Mouse (Mus musculus) embryonic facial prominence, embryonic 12.5 days (tissue): ENCODE measurements at regions not wholly inside any gene's neighbourhood (a gene's known extent, or its start where the extent isn't known, plus 50 kb on each side); places are given as distances from the start of the nearest gene placed in this dataset.

Experiments used
- ATAC-seq: fragments of 200-750 bp; cut with Nextera tagmentation; 2 replicates; pipeline ENCODE4 v1.8.0; 2017; ENCODE audit not compliant: insufficient number of reproducible peaks, insufficient read depth, low FRiP score, low TSS enrichment
- H3K27ac ChIP-seq: fragments of 300-500 bp; sonication (generic); 2 replicates; pipeline ENCODE4 v1.5.1; 2016; ENCODE audit warnings: mild to moderate bottlenecking
- H3K27me3 ChIP-seq: fragments of 300-500 bp; sonication (generic); 2 replicates; pipeline ENCODE4 v1.6.1; 2016; ENCODE audit warnings: mild to moderate bottlenecking, moderate library complexity
- H3K36me3 ChIP-seq: fragments of 300-500 bp; sonication (generic); 2 replicates; pipeline ENCODE4 v1.6.1; 2016; ENCODE audit warnings: mild to moderate bottlenecking
- H3K4me1 ChIP-seq: fragments of 300-500 bp; sonication (generic); 2 replicates; pipeline ENCODE4 v1.6.1; 2016
- H3K4me2 ChIP-seq: fragments of 300-500 bp; sonication (generic); replicated peaks from 2 replicates; pipeline ENCODE4 v1.6.1; 2016; ENCODE audit warnings: mild to moderate bottlenecking, moderate library complexity
- H3K4me3 ChIP-seq: fragments of 300-500 bp; sonication (generic); 2 replicates; pipeline ENCODE4 v1.5.1; 2016; ENCODE audit warnings: mild to moderate bottlenecking
- H3K9ac ChIP-seq: fragments of 300-500 bp; sonication (generic); 2 replicates; pipeline ENCODE4 v1.6.1; 2016; ENCODE audit warnings: mild to moderate bottlenecking, moderate library complexity
- H3K9me3 ChIP-seq: fragments of 300-500 bp; sonication (generic); 2 replicates; pipeline ENCODE4 v1.6.1; 2016; ENCODE audit warnings: mild to moderate bottlenecking, moderate library complexity
- WGBS: fragments of 180-500 bp; shearing (Covaris S2); methylation state at CpG from one replicate; pipeline ENCODE4 v1.1.7; 2016; 5-methylcytosine and 5-hydroxymethylcytosine counted together

DNA sequence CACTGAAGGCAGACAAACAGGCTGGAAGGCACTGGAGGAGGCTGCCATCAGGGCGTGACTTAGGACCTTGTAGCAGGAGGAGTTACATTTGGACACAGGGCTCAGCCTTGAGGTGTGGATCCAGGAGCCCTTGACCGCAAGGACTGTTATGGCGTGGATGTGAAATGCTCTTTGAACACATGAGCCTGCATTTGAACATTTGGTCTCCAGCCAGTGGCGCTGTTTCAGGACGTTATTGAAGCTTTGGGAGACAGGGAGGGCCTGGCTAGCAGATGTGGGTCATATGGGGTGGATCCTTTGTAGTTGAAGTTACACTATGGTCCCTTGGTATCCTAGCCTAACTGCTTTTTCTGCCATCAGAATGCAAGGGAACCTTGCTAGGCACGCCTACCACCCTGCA, 87.0 kb upstream of the Twist2 start:
- H3K9me3 ChIP-seq: no peaks in the 10 kb centered on the region
- 74% methylated on average over 6 of the region's 6 CpGs for WGBS
- no peak overlapping the region for H3K27ac ChIP-seq
- H3K27me3 ChIP-seq: no peaks in the 10 kb centered on the region
- H3K36me3 ChIP-seq: no peaks in the 10 kb centered on the region
- ATAC-seq: no peak
- no peak overlapping the region for H3K9ac ChIP-seq
- no peaks in the 10 kb centered on the region for H3K4me1 ChIP-seq
- no peak overlapping the region for H3K4me3 ChIP-seq
- no peak overlapping the region for H3K4me2 ChIP-seq

GRCm38 (mm10) chr1:91715341-91715740, 85.9 kb upstream of the Twist2 start:
- Histone ChIP-seq H3K4me3 (no peak overlapping the region), H3K36me3 (no peaks in the 10 kb centered on the region), H3K27ac (no peak overlapping the region), H3K27me3 (no peaks in the 10 kb centered on the region), H3K4me2 (no peak overlapping the region), H3K9ac (no peak overlapping the region), H3K9me3 (no peaks in the 10 kb centered on the region), H3K4me1 (no peaks in the 10 kb centered on the region)
- WGBS: 87% methylated on average over 7 of the region's 7 CpGs
- ATAC-seq: no peak

- no peak overlapping the region for H3K4me3 ChIP-seq
- no peak overlapping the region for H3K27ac ChIP-seq
- H3K4me2 ChIP-seq: no peak overlapping the region
- H3K9ac ChIP-seq: no peak overlapping the region
- 84% methylated on average over 2 of the region's 2 CpGs for WGBS
- no peaks in the 10 kb centered on the region for H3K4me1 ChIP-seq
- no peak for ATAC-seq
- H3K9me3 ChIP-seq: no peaks in the 10 kb centered on the region
- no peaks in the 10 kb centered on the region for H3K27me3 ChIP-seq
- no peaks in the 10 kb centered on the region for H3K36me3 ChIP-seq
Observed at GRCm38 (mm10) chr1:91715791-91716190, 85.5 kb upstream of the Twist2 start.

- Histone ChIP-seq H3K4me2 (no peak overlapping the region), H3K9me3 (no peaks in the 10 kb centered on the region), H3K9ac (no peak overlapping the region), H3K4me1 (no peaks in the 10 kb centered on the region), H3K36me3 (no peaks in the 10 kb centered on the region), H3K27me3 (no peaks in the 10 kb centered on the region), H3K4me3 (no peak overlapping the region), H3K27ac (no peak overlapping the region)
- WGBS: 89% methylated on average over 2 of the region's 2 CpGs
- ATAC-seq: no peak
Observed at GRCm38 (mm10) chr1:91716836-91717235, 84.4 kb upstream of the Twist2 start.

- Histone ChIP-seq H3K4me1 (no peaks in the 10 kb centered on the region), H3K9me3 (no peaks in the 10 kb centered on the region), H3K4me2 (no peak overlapping the region), H3K27ac (no peak overlapping the region), H3K4me3 (no peak overlapping the region), H3K27me3 (no peaks in the 10 kb centered on the region), H3K36me3 (no peaks in the 10 kb centered on the region), H3K9ac (no peak overlapping the region)
- WGBS: 77% methylated on average over 8 of the region's 8 CpGs
- no peak for ATAC-seq
Observed at GRCm38 (mm10) chr1:91717961-91718360, 83.3 kb upstream of the Twist2 start.

GRCm38 (mm10) chr1:91729246-91729645, 72.0 kb upstream of the Twist2 start:
- Histone ChIP-seq H3K27ac (no peak overlapping the region), H3K27me3 (no peaks in the 10 kb centered on the region), H3K4me2 (no peak overlapping the region), H3K36me3 (no peaks in the 10 kb centered on the region), H3K4me3 (no peak overlapping the region), H3K9me3 (no peaks in the 10 kb centered on the region), H3K4me1 (no peaks in the 10 kb centered on the region), H3K9ac (no peak overlapping the region)
- WGBS: 71% methylated on average over 11 of the region's 11 CpGs
- no peak for ATAC-seq

DNA sequence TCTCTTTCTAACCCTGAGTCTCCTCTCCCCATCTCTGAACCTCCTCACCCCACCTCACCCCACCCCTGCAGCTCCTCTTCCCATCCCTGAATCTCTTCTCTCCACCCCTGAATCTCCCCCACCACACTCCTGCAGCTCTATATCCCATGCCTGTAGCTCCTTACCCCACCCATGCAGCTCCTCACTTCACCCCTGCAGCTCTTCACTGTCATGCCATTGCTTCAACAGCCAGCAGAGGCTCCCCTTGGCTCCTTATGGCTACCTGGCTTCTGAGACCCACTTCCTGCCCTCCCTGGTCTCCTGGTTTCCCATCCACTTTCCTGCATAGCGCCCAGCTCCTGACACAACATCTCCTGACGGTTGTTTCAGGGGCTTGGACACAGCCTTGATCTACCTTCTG, 71.0 kb upstream of the Twist2 start:
- Histone ChIP-seq H3K27ac (no peak overlapping the region), H3K4me2 (no peak overlapping the region), H3K4me1 (no peaks in the 10 kb centered on the region)

DNA sequence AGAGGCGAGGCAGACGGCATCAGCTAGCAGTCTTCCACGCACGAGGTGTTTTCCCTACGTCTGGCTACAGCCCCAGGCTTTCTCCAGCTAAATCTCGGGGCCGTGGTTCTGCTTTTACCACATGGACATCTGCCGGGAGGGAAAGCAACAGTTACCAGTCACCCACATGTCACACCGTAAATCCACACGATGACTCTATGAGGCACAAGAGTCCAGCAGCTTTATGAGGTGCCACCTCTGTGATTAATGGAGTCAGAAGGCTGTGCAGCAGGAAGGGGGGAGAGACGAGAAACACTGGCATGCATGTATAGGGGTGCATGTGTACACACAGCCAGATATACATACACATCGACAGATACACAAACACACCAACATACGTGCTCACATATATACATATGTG, 69.6 kb upstream of the Twist2 start:
- no peak overlapping the region for H3K4me3 ChIP-seq
- no peaks in the 10 kb centered on the region for H3K4me1 ChIP-seq
- WGBS: 73% methylated on average over 13 of the region's 13 CpGs

More for the DNA sequence above, 71.0 kb upstream of the Twist2 start:
- no peaks in the 10 kb centered on the region for H3K27me3 ChIP-seq
- H3K9ac ChIP-seq: no peak overlapping the region
- 84% methylated on average over 2 of the region's 2 CpGs for WGBS
- H3K4me3 ChIP-seq: no peak overlapping the region
- no peaks in the 10 kb centered on the region for H3K9me3 ChIP-seq
- H3K36me3 ChIP-seq: no peaks in the 10 kb centered on the region
- no peak for ATAC-seq

DNA sequence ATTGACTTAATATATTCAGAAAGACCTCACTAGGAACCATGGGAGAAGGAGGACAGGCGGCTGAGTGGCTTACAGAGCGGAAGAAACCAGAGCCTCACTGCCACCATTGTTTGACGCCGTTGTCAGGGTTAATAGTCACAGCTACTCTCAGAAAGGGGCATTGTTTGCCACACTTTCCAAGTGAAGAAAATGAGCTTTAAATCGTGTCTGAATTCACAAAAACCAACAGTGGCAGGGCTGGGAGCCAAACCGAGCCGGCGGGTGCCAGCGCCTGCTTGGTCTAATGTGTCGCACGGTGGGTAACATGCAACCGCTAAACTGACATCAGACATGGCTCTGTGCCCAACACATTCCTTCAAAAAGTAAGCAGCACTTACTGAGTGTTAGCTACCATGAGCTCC, 68.8 kb upstream of the Twist2 start:
- WGBS: 62% methylated on average over 12 of the region's 12 CpGs
- Histone ChIP-seq H3K9me3 (no peaks in the 10 kb centered on the region), H3K4me1 (no peaks in the 10 kb centered on the region), H3K27me3 (no peaks in the 10 kb centered on the region), H3K36me3 (no peaks in the 10 kb centered on the region), H3K4me3 (no peak overlapping the region), H3K27ac (no peak overlapping the region), H3K9ac (no peak overlapping the region), H3K4me2 (no peak overlapping the region)
- ATAC-seq: no peak

More for the DNA sequence above, 69.6 kb upstream of the Twist2 start:
- H3K36me3 ChIP-seq: no peaks in the 10 kb centered on the region
- H3K27me3 ChIP-seq: no peaks in the 10 kb centered on the region
- H3K9ac ChIP-seq: no peak overlapping the region
- no peak for ATAC-seq
- no peaks in the 10 kb centered on the region for H3K9me3 ChIP-seq
- H3K4me2 ChIP-seq: no peak overlapping the region
- H3K27ac ChIP-seq: no peak overlapping the region

DNA sequence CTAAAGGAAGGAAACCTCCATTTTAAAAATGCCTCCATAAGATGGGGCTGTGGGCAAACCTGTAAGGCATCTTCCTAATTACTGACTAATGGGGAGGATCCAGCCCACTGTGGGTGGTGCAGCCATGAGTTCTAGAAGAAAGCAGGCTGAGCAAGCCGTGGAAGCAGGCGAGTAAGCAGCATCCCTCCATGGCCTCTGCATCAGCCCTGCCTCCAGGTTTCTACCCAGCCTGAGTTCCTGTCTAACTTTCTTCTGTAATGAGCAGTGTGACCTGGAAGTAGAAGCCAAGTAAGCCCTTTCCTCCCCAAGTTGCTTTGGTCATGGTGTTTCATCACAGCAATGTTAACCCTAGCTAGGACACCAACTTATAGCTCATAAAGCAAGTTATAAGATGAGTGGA, 66.5 kb upstream of the Twist2 start:
- Histone ChIP-seq H3K4me3 (no peak overlapping the region), H3K4me2 (no peak overlapping the region), H3K9me3 (no peaks in the 10 kb centered on the region), H3K9ac (no peak overlapping the region), H3K27ac (no peak overlapping the region), H3K27me3 (no peaks in the 10 kb centered on the region), H3K36me3 (no peaks in the 10 kb centered on the region), H3K4me1 (peaks cover 4% of the 10 kb centered on the region; the same call in 1 of the 2 replicates)
- ATAC-seq: no peak
- WGBS: 86% methylated on average over 2 of the region's 2 CpGs

DNA sequence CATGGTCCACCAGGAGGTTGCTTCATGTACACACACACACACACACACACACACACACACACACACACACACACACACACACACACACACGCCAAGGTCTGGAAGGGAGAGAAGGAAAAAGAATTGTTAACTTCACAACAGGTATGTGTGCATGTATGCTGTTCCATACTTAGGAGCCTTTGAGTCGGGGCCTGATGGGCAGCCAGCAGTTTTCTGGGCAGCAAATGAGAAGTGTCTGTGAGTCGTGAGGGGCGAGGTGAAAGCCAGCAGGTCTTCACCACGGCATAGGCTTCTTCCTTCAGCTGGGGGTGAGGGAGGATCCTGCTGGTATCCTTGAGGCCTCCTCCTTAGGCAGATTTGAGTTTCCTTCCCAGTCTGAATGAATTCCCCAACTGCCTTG, 65.8 kb upstream of the Twist2 start:
- Histone ChIP-seq H3K27ac (no peak overlapping the region), H3K27me3 (no peaks in the 10 kb centered on the region), H3K4me1 (peaks cover 4% of the 10 kb centered on the region; the same call in 1 of the 2 replicates), H3K4me2 (no peak overlapping the region), H3K4me3 (no peak overlapping the region), H3K9ac (no peak overlapping the region), H3K9me3 (no peaks in the 10 kb centered on the region), H3K36me3 (no peaks in the 10 kb centered on the region)
- 83% methylated on average over 4 of the region's 5 CpGs for WGBS
- ATAC-seq: no peak

DNA sequence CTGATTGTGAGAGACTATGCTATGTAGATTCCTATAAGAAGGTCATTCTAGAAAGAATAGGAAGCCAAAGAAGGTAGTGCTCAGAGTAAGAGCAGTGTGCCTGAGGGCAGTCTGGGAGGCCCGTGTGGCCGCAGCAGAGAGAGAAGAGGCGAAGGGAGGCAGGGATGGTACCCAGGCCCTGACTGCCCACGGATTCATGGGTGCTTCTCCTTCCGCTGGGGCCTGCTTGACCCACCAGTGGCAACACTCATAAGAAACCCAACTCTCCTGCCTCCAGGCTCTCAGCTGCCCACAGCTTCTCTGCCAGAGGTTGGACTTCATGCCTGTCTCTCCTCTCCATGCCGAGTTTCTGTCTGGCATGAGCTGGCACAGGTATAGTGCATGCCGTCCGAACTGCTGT, 60.6 kb upstream of the Twist2 start:
- ATAC-seq: no peak
- 83% methylated on average over 8 of the region's 8 CpGs for WGBS
- Histone ChIP-seq H3K27me3 (no peaks in the 10 kb centered on the region), H3K36me3 (no peaks in the 10 kb centered on the region), H3K27ac (no peak overlapping the region), H3K9ac (no peak overlapping the region), H3K4me2 (no peak overlapping the region), H3K9me3 (no peaks in the 10 kb centered on the region), H3K4me3 (no peak overlapping the region), H3K4me1 (peaks cover 4% of the 10 kb centered on the region; the same call in 1 of the 2 replicates)

- Histone ChIP-seq H3K9me3 (no peaks in the 10 kb centered on the region), H3K4me1 (peaks cover 4% of the 10 kb centered on the region; the same call in 1 of the 2 replicates), H3K4me2 (no peak overlapping the region), H3K27me3 (no peaks in the 10 kb centered on the region), H3K27ac (no peak overlapping the region), H3K9ac (no peak overlapping the region), H3K36me3 (no peaks in the 10 kb centered on the region), H3K4me3 (no peak overlapping the region)
- 89% methylated on average over 7 of the region's 7 CpGs for WGBS
- ATAC-seq: no peak
Observed at GRCm38 (mm10) chr1:91742031-91742430, 59.2 kb upstream of the Twist2 start.
